Mouse (Mus musculus) neural tube, embryonic 10.5 days (tissue): Measurements from ENCODE around the gene Riox1.
"Not testable (repeated sequence)": the region's sequence is repeated elsewhere in the genome, so short reads cannot be mapped to it uniquely, and the experiment has no call there.

Source experiments
- DNase-seq: peaks from one replicate; pipeline ENCODE4 v3.0.0-alpha.2; 2017; ENCODE audit warnings: low spot score; ENCODE audit errors: extremely low spot score

Riox1 gene

DNA sequence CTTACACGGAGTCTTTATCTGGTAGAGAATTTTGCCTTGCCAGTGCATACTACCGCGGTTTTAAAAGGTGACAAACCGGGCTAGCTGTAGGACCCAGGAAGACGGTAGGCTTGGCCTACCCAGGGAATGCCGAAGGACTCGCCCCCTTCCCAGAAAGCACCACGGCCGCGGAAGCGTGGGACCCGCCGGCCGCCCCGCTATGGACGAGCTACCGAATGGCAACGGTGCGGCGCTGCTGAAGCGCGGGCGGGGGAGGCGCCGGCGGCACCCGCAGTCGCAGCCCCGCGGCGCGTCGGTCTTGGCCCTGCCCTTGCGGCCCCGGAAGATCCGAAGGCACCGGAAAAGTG, at the start of gene Riox1:
Riox1 (plus strand) TSS at position 116 of the 347 bp plus-strand sequence.
- DNase-seq, result peak; percentile 86

DNA sequence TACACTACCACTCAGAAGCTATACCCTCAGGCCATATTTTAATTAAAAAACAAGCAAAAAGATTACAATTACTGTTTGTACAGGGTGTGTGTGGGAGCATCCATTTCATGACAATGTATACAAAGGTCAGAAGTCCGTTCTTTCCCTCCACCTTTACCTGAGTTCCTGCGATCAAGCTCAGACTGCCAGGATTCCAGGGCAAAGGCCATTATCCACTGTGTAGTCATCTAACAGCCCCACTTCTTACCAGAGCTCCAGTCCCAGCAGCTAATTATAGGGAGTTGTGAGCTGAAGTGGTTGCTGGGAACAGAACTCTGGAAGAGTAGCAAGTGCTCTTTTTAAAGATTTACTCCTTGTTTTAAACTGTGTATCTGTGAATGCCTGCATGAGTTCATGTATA, 40.0 kb upstream of the Riox1 start:
- no peak for DNase-seq

DNA sequence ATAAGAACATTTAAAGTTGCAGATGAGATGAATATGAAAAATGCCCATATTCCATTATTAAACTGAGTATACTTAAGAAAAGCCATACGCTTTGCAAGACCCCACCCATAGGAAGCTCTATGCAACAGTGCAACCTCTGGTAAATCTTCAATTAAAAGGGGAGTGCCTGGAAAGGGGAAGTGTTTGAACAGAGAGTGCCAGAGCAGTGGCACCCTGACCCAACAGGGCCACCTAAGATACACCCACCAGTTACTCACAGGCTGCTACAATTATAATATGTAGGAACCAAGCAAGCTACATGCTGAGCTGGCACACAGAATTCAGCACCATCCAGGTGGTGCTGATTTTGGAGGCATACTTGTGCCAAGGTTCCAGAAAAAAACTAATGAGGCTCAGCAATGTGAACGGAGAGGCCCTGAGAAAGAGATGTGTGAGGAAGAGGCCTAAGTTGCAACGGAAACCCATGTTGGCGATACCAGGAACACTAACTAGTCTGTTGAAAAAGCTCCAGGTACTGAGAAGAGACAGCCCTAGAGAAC, 36.1 kb upstream of the Riox1 start:
- no peak for DNase-seq

DNA sequence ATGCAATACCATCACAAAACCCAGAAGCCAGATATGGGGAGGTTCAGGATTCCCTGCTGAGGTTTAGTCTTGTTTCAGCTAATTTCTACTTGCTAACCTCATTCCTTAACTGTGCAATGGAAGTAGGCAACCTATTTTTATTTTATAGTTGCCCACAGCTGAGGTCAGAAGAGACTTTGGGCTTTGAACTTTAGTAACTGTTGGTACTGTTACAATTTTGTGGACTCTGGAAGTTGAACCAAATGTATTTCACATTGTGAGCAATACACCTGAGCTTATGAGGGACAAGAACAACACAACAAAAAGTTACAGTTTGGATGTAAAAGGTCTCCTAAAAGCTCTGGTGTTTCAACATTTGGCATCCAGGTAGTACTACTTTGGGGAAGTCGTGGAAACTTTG, 35.6 kb upstream of the Riox1 start:
- no peak for DNase-seq

DNA sequence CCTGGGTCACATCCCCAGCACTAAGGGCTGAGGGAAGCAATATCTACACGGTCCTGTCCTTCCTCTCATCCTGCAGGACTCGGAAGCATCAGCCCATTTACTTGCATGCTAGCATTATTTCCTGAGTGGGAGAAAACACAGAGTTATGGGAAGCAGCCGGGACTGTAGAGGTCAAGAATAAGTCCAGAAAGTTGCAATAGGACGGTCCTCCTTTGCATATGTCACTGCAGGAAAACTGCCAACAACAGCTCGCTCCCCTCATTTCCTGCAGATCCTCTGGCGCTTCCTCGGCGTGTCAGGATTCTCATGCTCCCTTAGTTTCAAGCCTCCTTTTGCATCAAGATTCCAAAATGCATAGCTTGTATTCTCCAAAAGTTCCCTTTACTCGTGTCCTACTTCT, 33.5 kb upstream of the Riox1 start:
- DNase-seq, result no peak

DNA sequence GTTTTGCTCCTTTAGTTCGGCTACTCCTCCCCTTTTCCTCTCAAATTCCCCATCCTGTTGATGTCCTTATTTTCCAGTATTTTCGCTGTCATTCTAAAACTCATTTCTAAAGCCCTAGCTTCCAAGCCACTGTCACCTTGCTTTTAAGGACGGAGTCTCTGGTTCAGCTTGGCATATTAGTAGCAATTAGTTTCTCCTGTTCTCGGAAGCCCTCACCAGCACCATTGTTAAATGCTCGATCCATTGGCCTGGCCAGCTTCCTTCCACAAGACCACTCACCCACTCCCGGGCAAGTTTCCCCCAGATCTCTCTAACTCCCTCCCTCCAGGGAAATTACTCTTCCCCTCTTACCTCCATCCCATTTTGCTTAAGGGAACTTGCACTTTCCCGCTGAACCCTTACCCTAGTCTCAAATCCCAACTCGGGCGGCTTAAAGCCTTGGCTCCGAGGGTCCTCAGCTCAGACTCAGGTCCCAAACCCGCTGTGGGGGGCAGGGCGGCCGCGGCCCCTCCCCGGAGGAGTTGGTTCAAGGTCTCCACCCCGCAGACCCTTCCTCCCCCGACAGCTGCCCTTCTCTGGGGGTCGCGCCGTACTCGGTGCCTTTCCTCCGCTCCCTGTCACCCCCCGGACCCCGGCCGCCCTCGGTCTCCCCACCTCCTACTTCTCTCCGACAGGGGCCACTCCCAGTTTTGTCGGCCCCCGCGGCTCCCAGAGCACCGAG, 29.5 kb upstream of the Riox1 start:
- peak; percentile 61 for DNase-seq

DNA sequence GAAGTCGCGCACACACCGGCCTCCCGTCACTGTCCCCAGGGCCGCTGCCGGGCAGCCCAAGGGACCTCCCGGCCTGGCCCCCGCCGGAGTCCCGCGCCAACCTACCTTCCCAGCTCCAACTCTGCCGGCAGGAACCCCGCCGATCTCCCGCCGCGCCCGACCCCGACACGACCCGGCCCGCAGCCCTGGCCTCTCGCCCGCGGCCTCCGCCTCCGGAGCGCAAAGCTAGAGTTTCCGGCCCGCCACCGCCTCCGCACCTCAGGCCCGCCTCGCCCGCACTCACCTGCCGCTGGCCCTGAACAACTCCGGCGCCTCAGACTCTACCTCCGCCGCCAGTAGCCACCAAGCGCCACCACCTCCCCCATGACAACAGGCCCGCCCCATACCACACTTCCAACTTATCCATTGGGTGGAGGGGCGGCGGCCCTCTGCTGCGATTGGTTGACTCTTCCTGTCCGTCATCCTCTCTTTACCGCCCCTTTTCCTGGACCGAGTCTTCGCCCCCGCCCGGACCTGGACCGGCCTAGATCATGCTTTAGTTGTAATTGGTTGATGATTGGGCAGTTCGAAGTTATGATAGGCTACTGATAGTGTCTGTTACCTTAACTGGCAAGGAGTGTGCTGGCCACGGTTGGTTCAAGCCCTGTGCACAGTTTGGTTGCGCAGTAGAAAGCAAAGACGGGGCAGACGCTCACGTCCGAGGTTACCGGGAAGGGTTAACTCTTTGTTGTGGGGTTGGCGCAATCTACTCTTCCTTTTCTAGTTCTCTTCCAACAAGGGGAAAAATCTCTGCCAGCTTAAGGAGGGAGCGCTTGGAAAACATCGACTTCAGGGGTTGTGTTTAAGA, 28.6 kb upstream of the Riox1 start, which contains the start of gene Numb:
Numb (minus strand) TSS at position 400 of the 847 bp plus-strand sequence.
- DNase-seq, result peak; percentile 96

DNA sequence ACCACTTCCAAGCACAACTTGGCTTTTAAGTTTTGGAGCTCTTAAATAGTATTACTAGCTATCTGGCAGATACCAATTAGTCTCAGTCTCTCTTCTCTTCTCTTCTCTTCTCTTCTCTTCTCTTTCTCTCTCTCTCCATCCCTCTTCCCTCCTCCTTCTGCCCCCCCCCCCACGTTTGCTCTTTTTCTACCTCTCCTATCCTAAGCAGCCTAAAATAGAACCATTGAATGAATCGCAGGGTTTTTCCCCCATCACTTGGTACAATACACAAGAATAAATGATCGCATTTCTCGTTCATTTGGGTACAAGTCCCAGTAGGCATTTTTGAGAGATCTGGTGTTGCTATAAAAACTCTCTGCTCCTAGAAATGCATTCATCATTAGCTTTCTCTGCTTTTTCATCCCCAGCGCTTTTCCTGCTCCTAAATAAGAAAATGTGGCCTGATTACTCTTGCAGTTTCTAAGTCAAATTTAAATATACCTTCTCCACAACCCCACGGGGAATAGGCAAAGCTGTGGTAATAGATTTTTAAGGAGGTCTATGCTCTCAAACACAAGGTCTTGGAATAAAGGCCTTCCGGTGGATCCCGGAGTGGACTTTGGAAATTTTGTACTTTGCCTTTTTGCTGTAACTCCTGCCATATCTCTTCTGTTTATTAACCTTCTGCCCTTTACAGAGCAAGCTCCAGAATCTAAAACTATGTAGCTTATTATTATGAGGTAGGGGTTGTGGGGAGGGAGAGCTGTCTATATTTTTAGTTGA, 27.5 kb upstream of the Riox1 start:
- peak; percentile 22 for DNase-seq

DNA sequence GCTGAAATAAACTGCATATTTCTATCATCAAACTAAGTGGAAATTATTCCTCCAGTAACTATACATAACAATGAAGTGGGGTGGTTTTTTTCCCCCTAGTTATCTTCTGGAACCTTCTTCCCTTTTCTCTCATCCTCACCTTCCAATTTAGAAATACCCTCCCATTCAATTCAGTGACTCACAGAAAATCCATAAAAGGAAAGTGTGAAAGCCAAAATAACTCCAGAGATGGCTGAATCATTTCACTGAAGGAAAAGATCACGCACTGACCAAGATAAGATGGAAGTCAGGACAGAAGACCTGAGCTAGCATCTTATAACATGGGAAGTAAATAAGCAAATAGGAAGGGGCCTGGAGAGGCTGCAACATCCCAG, 26.9 kb upstream of the Riox1 start:
- DNase-seq, result no peak

DNA sequence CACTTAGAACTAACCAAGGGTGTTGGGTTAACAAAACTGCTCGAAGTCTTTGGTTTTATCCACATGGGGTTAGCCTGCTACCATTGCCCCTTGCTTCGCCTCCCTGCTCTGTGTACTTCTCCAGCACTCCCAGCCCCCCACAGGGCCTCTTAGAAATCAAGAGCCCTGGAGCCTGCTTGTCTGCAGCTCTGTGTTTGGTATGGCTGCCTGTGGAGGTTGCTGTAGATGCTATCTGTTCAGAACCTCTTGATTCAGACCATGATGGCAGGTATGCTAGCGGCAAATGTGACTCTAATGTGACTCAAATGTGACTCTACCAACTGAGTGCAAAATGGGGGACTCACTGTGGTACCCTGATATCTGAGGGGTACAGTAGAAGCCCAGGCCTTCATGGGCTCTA, 26.1 kb upstream of the Riox1 start:
- no peak for DNase-seq

DNA sequence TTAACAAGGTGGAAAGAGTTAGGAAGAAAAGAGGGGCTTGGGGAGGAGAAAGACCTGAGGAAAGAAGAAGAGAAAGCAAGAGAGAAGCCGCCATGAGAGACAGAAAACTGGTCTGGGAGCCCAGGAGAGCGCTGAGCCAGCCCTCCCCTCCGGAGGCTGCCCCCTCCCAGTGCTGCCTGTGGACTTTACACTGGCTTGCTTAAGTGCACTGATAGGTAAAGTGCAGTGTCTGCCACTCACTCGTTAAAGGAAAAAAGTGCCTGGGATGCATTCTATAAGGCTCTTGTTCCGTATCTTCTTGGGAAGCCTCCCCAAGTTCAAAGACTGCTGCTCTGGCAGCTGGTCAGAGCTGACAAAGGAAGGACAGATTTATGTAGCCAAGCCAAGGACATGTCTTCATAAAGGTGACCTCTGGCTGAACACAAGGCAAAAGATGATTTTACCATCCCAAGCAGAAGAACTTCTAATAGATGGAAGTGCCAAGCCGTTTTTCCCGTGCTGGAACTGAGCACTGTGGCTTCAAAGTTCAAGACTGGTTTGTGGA, 25.2 kb upstream of the Riox1 start:
- DNase-seq, result no peak

DNA sequence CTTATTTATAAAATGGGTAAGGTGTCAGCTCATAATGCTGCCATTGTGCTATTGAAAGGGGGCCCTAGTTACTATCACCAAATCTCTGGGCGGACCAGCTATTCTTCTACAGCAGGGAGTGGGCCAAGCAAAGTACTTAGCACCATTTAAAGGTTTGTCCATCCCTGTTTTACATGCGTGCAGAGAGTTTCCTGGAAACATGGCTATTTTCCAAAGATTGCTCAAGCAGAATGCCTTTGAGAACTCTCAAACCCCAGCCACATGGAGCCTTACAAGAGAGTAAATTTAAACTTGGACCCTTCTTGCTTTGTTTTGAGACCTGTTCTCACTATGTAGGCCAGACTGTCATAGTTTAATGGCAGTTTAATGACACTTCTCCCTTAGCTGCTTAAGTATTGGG, 24.3 kb upstream of the Riox1 start:
- no peak for DNase-seq

DNA sequence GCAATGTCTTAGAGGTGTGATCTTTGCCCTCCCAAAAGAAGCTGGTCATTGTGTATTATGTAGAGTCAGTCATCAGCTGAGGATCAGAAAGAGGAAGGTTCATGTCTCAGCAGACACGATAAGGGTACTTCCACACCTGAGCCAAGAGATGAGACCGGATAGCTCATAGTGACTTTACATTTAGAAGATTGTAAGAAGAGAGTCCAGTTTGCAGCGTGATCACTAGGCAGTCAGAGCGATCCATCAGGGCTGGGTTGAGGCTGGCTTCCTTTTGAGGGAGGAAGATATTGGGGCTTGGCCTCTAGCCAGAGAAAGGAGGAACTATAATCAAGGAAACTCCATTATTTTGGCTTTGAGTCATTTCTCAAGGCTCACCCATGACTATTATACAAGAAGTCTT, 22.7 kb upstream of the Riox1 start:
- DNase-seq, result no peak

DNA sequence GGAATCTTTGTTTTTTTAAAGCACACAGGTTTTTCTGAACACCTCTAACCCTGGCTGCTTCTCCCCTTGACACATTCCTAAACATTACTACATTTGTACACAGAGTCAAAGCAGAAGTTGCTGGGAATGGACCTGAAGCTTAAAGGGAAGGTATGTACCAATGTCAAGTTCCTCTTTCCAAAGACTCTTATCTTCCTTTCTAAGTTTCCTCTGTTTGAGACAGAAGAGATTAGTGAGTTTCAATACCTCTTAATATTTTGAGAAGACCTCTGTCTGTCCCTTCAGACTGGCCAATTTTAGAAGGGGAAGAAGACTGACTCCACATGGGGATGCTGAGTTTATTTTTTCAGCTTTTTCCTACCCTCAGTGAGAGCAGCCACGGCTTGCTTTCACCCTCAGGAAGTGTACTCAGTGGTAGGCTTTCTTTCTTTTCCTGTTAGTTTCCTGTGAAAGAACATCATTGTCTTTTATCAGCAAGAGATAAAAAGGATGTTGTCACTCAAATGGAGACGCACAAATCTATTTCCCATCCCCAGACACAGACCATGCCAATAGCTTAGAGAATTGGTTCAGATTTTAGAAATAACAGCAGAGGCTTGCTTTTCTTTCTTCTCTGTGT, 21.1 kb upstream of the Riox1 start:
- no peak for DNase-seq

DNA sequence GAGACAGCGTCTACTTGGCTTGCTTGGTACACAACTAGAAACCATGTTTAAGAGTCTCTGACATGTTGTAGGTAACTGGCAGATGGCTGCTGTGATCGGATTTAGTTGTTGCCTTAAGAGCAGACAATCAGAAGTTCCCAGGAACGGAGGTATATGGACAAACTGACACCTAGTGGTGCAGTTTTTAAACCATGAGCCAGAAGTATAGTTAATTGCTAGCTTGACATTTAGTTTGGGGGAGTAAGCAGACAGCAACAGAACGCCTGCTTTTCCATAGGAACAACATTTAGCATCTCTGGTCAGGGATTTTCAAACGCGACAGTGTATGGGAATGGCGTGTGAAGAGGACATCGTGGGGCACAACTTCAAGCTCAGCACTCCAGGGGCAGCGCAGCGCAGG, 12.8 kb upstream of the Riox1 start:
- DNase-seq, result no peak

DNA sequence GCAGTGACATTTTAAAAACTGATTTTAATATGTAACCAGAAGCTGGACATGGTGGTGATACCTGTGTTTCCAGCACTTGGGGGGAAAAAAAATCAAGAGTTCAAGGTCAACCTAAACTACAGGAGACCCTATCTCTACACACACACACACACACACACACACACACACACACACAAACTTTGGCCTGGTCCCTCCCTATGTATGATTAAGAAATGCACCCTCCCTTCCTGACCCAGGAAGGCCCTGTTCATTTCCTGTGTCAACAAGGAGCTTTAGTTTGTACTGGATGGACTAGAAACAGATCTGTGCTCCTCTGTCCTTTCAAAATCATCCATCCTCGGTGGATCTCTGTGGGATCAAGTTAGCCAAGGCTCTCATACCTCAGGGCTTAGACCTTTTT, 11.8 kb upstream of the Riox1 start:
- DNase-seq, result not testable (repeated sequence)

DNA sequence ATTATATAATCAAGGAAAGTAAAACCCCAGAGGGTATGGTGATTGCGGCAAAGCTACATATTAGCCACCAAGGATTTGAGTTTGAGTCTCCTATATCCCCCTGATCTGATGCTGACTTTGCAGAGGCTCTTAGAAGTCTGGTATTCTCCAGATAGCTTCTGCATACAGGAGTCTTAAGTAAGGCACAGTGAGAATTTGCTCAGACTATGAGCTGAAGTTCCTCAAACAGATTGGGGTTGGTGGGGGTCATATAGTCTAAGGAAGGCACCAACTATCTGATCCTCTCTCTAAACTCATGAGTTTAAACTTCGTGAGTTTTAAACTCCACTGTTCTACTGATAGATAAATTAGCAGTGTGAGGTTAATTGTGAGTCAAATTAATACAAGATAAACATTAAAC, 11.1 kb upstream of the Riox1 start:
- no peak for DNase-seq

DNA sequence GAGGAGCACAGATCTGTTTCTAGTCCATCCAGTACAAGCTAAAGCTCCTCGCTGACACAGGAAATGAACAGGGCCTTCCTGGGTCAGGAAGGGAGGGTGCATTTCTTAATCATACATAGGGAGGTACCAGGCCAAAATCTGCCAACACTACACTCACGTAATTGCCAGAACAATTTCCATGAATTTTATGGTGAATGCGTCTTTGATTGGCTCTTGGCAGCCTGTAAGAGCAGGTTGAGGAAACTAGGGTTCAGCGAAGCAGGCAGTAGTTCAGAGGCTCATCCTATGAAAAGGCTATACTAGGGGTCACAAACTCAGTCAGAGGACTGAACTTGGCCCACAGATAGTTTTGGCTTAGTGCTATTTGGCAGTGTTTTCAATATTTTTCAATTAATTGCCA, 10.4 kb upstream of the Riox1 start:
- no peak for DNase-seq

DNA sequence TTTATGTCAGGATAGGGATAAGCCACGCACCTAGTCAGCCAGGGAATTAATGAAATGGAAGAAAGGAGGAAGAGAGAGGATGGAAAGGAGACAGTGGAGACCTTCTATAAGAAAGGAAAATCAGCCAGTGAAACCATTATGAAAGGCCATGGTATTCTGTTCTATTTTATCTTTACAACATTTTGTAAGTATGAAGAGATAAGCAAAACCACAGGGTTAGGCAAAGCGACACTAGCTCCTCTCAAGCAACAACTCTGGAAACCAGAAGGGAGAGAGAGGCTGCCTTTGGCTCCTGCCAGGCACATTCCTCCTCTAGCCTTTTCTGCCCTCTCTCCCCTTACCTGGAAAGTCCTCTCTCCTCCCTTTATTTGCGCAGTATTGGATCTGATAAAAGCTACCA, 8.5 kb upstream of the Riox1 start:
- no peak for DNase-seq

DNA sequence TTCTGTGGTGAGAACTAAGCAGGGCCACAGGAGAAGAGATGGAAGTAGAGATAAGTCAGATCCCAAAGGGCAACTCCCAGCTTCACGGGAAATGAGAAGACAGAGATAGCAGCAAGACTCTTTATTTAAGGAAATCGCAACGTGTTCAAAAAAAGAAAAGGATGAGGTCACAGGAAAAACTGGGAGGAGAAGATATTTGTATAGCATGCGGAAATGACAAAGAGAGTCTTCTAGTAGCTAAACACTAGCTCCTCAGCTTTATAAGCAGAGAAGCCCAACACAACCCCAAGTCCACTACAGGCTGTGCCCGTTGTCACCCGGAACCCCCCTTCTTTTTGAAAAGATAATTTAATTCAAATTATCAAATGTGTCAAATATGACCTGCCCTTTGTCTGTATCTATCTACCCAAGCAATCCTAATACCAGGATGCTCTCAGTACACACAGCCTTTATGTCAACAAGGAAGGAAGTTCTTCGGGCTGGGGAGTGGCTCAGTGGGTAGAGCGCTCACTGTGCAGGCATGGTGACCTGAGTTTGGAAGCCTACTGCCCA, 3.1 kb upstream of the Riox1 start:
- no peak for DNase-seq

DNA sequence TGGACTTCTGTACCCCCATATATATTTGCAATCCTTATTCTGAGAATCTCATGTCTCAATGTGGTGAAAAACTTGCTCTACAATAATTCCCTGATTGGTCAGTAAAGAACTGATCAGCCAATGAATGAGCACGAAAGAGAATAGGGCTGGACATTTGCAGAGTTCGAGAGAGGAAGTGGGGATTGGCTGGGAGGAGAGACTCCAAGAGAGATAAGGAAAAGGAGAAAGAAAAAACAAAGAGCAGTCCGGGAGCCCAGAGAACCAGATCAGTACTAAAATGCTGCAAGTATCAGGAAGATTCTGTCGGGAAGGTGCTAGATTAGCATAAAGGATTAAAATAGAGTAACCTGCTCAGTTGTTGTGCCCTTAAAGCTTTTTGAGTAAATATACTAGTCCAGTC, 1.4 kb upstream of the Riox1 start:
- DNase-seq, result no peak
